Mouse (Mus musculus) heart, embryonic 15.5 days (tissue): ENCODE data around the gene Krtap4-1. TPM values are rescaled to one million over a fixed set of nuclear protein-coding genes. Genes with fewer than 3 reads are reported as not detected.
"Not testable (repeated sequence)": the region's sequence is repeated elsewhere in the genome, so short reads cannot be mapped to it uniquely, and the experiment has no call there.

Experiments
- ATAC-seq: fragments of 200-750 bp; cut with Nextera tagmentation; replicated peaks from 2 replicates; pipeline ENCODE4 v1.8.0; 2017; ENCODE audit warnings: low read depth, moderate TSS enrichment; ENCODE audit not compliant: insufficient number of reproducible peaks, insufficient read depth, low FRiP score
- H3K27ac ChIP-seq: fragments of 300-500 bp; sonication (generic); 2 replicates; pipeline ENCODE4 v1.5.1; 2015; ENCODE audit warnings: mild to moderate bottlenecking, inconsistent platforms
- H3K27me3 ChIP-seq: fragments of 300-500 bp; sonication (generic); 2 replicates; pipeline ENCODE4 v1.6.1; 2015; ENCODE audit warnings: inconsistent platforms
- H3K36me3 ChIP-seq: fragments of 300-500 bp; sonication (generic); 2 replicates; pipeline ENCODE4 v1.6.1; 2015; ENCODE audit warnings: mild to moderate bottlenecking, inconsistent platforms
- H3K4me1 ChIP-seq: fragments of 300-500 bp; sonication (generic); replicated peaks from 2 replicates; pipeline ENCODE4 v1.6.1; 2015; ENCODE audit warnings: inconsistent platforms
- H3K4me2 ChIP-seq: fragments of 300-500 bp; sonication (generic); 2 replicates; pipeline ENCODE4 v1.6.1; 2015; ENCODE audit warnings: inconsistent platforms, mild to moderate bottlenecking, moderate library complexity
- H3K4me3 ChIP-seq: fragments of 300-500 bp; sonication (generic); 2 replicates; pipeline ENCODE4 v1.5.1; 2015; ENCODE audit warnings: mild to moderate bottlenecking, inconsistent platforms
- H3K9ac ChIP-seq: fragments of 300-500 bp; sonication (generic); 2 replicates; pipeline ENCODE4 v1.6.1; 2015; ENCODE audit warnings: mild to moderate bottlenecking, inconsistent platforms
- H3K9me3 ChIP-seq: fragments of 300-500 bp; sonication (generic); replicated peaks from 2 replicates; pipeline ENCODE4 v1.6.1; 2016; ENCODE audit warnings: inconsistent platforms
- WGBS: fragments of 180-500 bp; shearing (Covaris S2); methylation state at CpG from one replicate; pipeline ENCODE4 v1.1.7; 2015; ENCODE audit warnings: mixed read lengths; 5-methylcytosine and 5-hydroxymethylcytosine counted together
- polyA plus RNA-seq: library from polyadenylated mRNA; unstranded; fragments of >200 nt; fragmentation: Nextera tagmentation; extraction: Ambion mirVana; gene quantifications from 2 replicates; pipeline ENCODE4 v1.2.1, GENCODE M21; 2015

Krtap4-1 gene
- not detected in 2 replicates for polyA plus RNA-seq

GRCm38 (mm10) chr11:99628138-99628537, at the start of gene Krtap4-1:
Gene Krtap4-1 (minus strand): TSS chr11:99628238.
- WGBS: 79% methylated on average over 4 of the region's 4 CpGs
- Histone ChIP-seq H3K4me3 (no peak within 1 kb of the TSS), H3K36me3 (no peaks in the 10 kb centered on the region), H3K27me3 (no peaks in the 10 kb centered on the region), H3K9me3 (no peaks in the 10 kb centered on the region), H3K27ac (no peak within 1 kb of the TSS), H3K4me1 (no peaks in the 10 kb centered on the region), H3K4me2 (no peak within 1 kb of the TSS), H3K9ac (no peak within 1 kb of the TSS)
- no peak for ATAC-seq

- no peak within 1 kb of the TSS for H3K4me3 ChIP-seq
- no peaks in the 10 kb centered on the region for H3K36me3 ChIP-seq
- H3K9ac ChIP-seq: no peak within 1 kb of the TSS
- no peaks in the 10 kb centered on the region for H3K27me3 ChIP-seq
- H3K27ac ChIP-seq: no peak within 1 kb of the TSS
- H3K4me2 ChIP-seq: no peak within 1 kb of the TSS
- H3K9me3 ChIP-seq: no peaks in the 10 kb centered on the region
- H3K4me1 ChIP-seq: no peaks in the 10 kb centered on the region
- ATAC-seq: no peak
Measured at GRCm38 (mm10) chr11:99665860-99666259, 37.8 kb upstream of the Krtap4-1 start, which contains the start of gene Krtap4-6. Gene Krtap4-6 (minus strand): TSS chr11:99665960.

- H3K27ac ChIP-seq: no peak overlapping the region
- H3K4me3 ChIP-seq: no peak overlapping the region
- WGBS: 79% methylated on average over 10 of the region's 10 CpGs
- H3K27me3 ChIP-seq: no peaks in the 10 kb centered on the region
- H3K9ac ChIP-seq: no peak overlapping the region
- no peaks in the 10 kb centered on the region for H3K9me3 ChIP-seq
- no peak overlapping the region for H3K4me2 ChIP-seq
- no peak for ATAC-seq
- no peaks in the 10 kb centered on the region for H3K4me1 ChIP-seq
- no peaks in the 10 kb centered on the region for H3K36me3 ChIP-seq
Measured at GRCm38 (mm10) chr11:99662802-99663201, 34.8 kb upstream of the Krtap4-1 start.

- WGBS: 66% methylated on average over 4 of the region's 4 CpGs
- Histone ChIP-seq H3K27me3 (no peaks in the 10 kb centered on the region), H3K9me3 (no peaks in the 10 kb centered on the region), H3K36me3 (no peaks in the 10 kb centered on the region), H3K4me2 (no peak overlapping the region), H3K9ac (no peak overlapping the region), H3K4me3 (no peak overlapping the region), H3K4me1 (no peaks in the 10 kb centered on the region), H3K27ac (no peak overlapping the region)
- ATAC-seq: no peak
Measured at GRCm38 (mm10) chr11:99659256-99659655, 31.2 kb upstream of the Krtap4-1 start.

- not testable (repeated sequence) for H3K36me3 ChIP-seq, H3K9me3 ChIP-seq, H3K27me3 ChIP-seq, H3K9ac ChIP-seq, H3K4me3 ChIP-seq, H3K4me2 ChIP-seq, ATAC-seq, H3K4me1 ChIP-seq, H3K27ac ChIP-seq
- WGBS: 57% methylated on average over 10 of the region's 10 CpGs
Measured at GRCm38 (mm10) chr11:99658467-99659010, 30.5 kb upstream of the Krtap4-1 start, which contains the start of gene Gm11563. Gene Gm11563 (minus strand): TSS chr11:99658960.

GRCm38 (mm10) chr11:99657051-99657450, 29.0 kb upstream of the Krtap4-1 start:
- ATAC-seq: no peak
- 49% methylated on average over 5 of the region's 5 CpGs for WGBS
- H3K4me2 ChIP-seq: no peak overlapping the region
- no peaks in the 10 kb centered on the region for H3K4me1 ChIP-seq
- no peaks in the 10 kb centered on the region for H3K36me3 ChIP-seq
- H3K9ac ChIP-seq: no peak overlapping the region
- H3K27me3 ChIP-seq: no peaks in the 10 kb centered on the region
- H3K4me3 ChIP-seq: no peak overlapping the region
- no peak overlapping the region for H3K27ac ChIP-seq
- H3K9me3 ChIP-seq: no peaks in the 10 kb centered on the region

- no peak within 1 kb of the TSS for H3K27ac ChIP-seq
- no peaks in the 10 kb centered on the region for H3K27me3 ChIP-seq
- no peaks in the 10 kb centered on the region for H3K4me1 ChIP-seq
- no peaks in the 10 kb centered on the region for H3K36me3 ChIP-seq
- WGBS: 73% methylated on average over 2 of the region's 2 CpGs
- no peak for ATAC-seq
- no peak within 1 kb of the TSS for H3K4me3 ChIP-seq
- no peak within 1 kb of the TSS for H3K9ac ChIP-seq
- H3K4me2 ChIP-seq: no peak within 1 kb of the TSS
- H3K9me3 ChIP-seq: no peaks in the 10 kb centered on the region
Measured at GRCm38 (mm10) chr11:99650136-99650535, 22.1 kb upstream of the Krtap4-1 start, which contains the start of gene Gm11555. Gene Gm11555 (minus strand): TSS chr11:99650236.

- Histone ChIP-seq H3K4me1 (no peaks in the 10 kb centered on the region), H3K27me3 (no peaks in the 10 kb centered on the region), H3K9me3 (no peaks in the 10 kb centered on the region), H3K4me3 (no peak overlapping the region), H3K27ac (no peak overlapping the region), H3K4me2 (no peak overlapping the region), H3K36me3 (no peaks in the 10 kb centered on the region), H3K9ac (no peak overlapping the region)
- WGBS: 77% methylated on average over 15 of the region's 15 CpGs
- ATAC-seq: no peak
Measured at GRCm38 (mm10) chr11:99646444-99646843, 18.4 kb upstream of the Krtap4-1 start.

- no peaks in the 10 kb centered on the region for H3K36me3 ChIP-seq
- no peaks in the 10 kb centered on the region for H3K4me1 ChIP-seq
- no peak overlapping the region for H3K4me3 ChIP-seq
- no peak overlapping the region for H3K4me2 ChIP-seq
- no peaks in the 10 kb centered on the region for H3K27me3 ChIP-seq
- no peak overlapping the region for H3K27ac ChIP-seq
- no peaks in the 10 kb centered on the region for H3K9me3 ChIP-seq
- no peak overlapping the region for H3K9ac ChIP-seq
- 70% methylated on average over 3 of the region's 3 CpGs for WGBS
- no peak for ATAC-seq
Measured at GRCm38 (mm10) chr11:99644351-99644750, 16.3 kb upstream of the Krtap4-1 start.

GRCm38 (mm10) chr11:99643635-99644139, 15.6 kb upstream of the Krtap4-1 start, which contains the start of gene Krtap4-7:
Gene Krtap4-7 (minus strand): TSS chr11:99644089.
- not testable (repeated sequence) for H3K27me3 ChIP-seq, H3K9me3 ChIP-seq, H3K4me2 ChIP-seq, H3K27ac ChIP-seq, H3K4me1 ChIP-seq, H3K4me3 ChIP-seq, ATAC-seq, H3K9ac ChIP-seq, H3K36me3 ChIP-seq
- 74% methylated on average over 9 of the region's 9 CpGs for WGBS

GRCm38 (mm10) chr11:99640926-99641325, 12.9 kb upstream of the Krtap4-1 start:
- no peaks in the 10 kb centered on the region for H3K4me1 ChIP-seq
- H3K27ac ChIP-seq: no peak overlapping the region
- no peak overlapping the region for H3K9ac ChIP-seq
- H3K27me3 ChIP-seq: no peaks in the 10 kb centered on the region
- WGBS: 19% methylated on average over 1 of the region's 1 CpGs
- no peaks in the 10 kb centered on the region for H3K9me3 ChIP-seq
- no peak overlapping the region for H3K4me3 ChIP-seq
- H3K36me3 ChIP-seq: no peaks in the 10 kb centered on the region
- ATAC-seq: no peak
- no peak overlapping the region for H3K4me2 ChIP-seq

- WGBS: 42% methylated on average over 1 of the region's 1 CpGs
- no peak overlapping the region for H3K27ac ChIP-seq
- no peak for ATAC-seq
- no peak overlapping the region for H3K4me3 ChIP-seq
- H3K9ac ChIP-seq: no peak overlapping the region
- H3K4me2 ChIP-seq: no peak overlapping the region
- H3K36me3 ChIP-seq: no peaks in the 10 kb centered on the region
- no peaks in the 10 kb centered on the region for H3K4me1 ChIP-seq
- H3K27me3 ChIP-seq: no peaks in the 10 kb centered on the region
- no peaks in the 10 kb centered on the region for H3K9me3 ChIP-seq
Measured at GRCm38 (mm10) chr11:99637086-99637485, 9.0 kb upstream of the Krtap4-1 start.
